Mouse (Mus musculus) midbrain, embryonic 15.5 days (tissue): Measurements from ENCODE around the gene Rcc2. TPM values are rescaled to one million over a fixed set of nuclear protein-coding genes. Genes with fewer than 3 reads are reported as not detected.

ENCODE experiments used
- ATAC-seq: fragments of 200-750 bp; cut with Nextera tagmentation; replicated peaks from 2 replicates; pipeline ENCODE4 v1.8.0; 2017; ENCODE audit warnings: moderate TSS enrichment
- H3K27ac ChIP-seq: fragments of 300-500 bp; sonication (generic); 2 replicates; pipeline ENCODE4 v1.5.1; 2015; ENCODE audit warnings: mild to moderate bottlenecking, inconsistent platforms
- H3K27me3 ChIP-seq: fragments of 300-500 bp; sonication (generic); replicated peaks from 2 replicates; pipeline ENCODE4 v1.6.1; 2015; ENCODE audit warnings: inconsistent platforms
- H3K36me3 ChIP-seq: fragments of 300-500 bp; sonication (generic); replicated peaks from 2 replicates; pipeline ENCODE4 v1.6.1; 2015; ENCODE audit warnings: inconsistent platforms
- H3K4me1 ChIP-seq: fragments of 300-500 bp; sonication (generic); 2 replicates; pipeline ENCODE4 v1.6.1; 2015; ENCODE audit warnings: inconsistent platforms
- H3K4me2 ChIP-seq: fragments of 300-500 bp; sonication (generic); 2 replicates; pipeline ENCODE4 v1.6.1; 2015; ENCODE audit warnings: inconsistent platforms, mild to moderate bottlenecking, moderate library complexity
- H3K4me3 ChIP-seq: fragments of 300-500 bp; sonication (generic); 2 replicates; pipeline ENCODE4 v1.5.1; 2015; ENCODE audit warnings: mild to moderate bottlenecking, inconsistent platforms
- H3K9ac ChIP-seq: fragments of 300-500 bp; sonication (generic); 2 replicates; pipeline ENCODE4 v1.6.1; 2015; ENCODE audit warnings: mild to moderate bottlenecking, inconsistent platforms
- H3K9me3 ChIP-seq: fragments of 300-500 bp; sonication (generic); 2 replicates; pipeline ENCODE4 v1.6.1; 2016; ENCODE audit warnings: inconsistent platforms
- WGBS: fragments of 180-500 bp; shearing (Covaris S2); methylation state at CpG from one replicate; pipeline ENCODE4 v1.1.7; 2015; ENCODE audit warnings: mixed read lengths; 5-methylcytosine and 5-hydroxymethylcytosine counted together
- polyA plus RNA-seq: library from polyadenylated mRNA; unstranded; fragments of >200 nt; fragmentation: Nextera tagmentation; extraction: Ambion mirVana; gene quantifications from 2 replicates; pipeline ENCODE4 v1.2.1, GENCODE M21; 2015

The Rcc2 gene
- polyA plus RNA-seq, 1 experiment from 2014 or later: 28.1 TPM

DNA sequence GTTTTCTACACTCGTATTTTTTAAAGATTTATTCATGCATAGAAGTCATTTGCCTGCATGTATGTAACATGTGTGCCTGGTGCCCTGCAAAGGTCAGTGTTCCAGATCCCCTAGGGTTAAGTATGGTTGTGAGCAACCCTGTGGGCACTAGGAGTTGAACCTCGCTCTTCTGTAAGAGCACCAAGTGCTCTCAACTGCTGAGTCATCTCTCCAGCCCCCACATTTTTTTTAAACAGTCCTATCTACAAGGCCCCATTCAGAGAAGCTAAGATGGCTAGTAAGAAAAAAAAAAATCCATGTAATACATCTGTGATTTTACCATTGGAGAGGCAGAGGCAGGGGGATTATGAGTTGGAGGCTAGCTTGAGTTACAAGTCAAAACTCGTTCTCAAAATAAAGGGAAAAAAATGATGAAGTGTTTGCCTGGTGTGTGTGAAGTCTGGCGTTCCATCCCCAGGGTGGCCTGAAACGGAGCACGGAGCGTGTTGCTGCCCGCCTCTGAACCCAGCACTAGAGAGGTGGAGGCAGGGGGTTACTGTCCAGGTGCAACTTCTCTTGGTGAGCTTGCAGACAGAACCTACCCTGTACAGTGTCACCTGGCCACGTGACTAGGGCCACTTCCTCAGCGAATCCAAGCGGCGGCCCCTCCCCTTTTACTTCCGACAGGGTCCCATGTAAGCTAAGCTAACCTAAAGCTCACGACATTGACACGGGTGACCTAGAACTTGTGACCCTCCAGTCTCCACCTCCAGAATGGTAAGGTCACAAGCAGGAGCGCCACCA lies 10.3 kb upstream of the Rcc2 start:
- Histone ChIP-seq H3K4me2 (no peak overlapping the region), H3K27me3 (no peaks in the 10 kb centered on the region), H3K4me3 (no peak overlapping the region), H3K36me3 (no peaks in the 10 kb centered on the region), H3K27ac (no peak overlapping the region), H3K9me3 (no peaks in the 10 kb centered on the region), H3K9ac (no peak overlapping the region), H3K4me1 (no peaks in the 10 kb centered on the region)
- ATAC-seq: no peak
- 81% methylated on average over 16 of the region's 16 CpGs for WGBS

- WGBS: 63% methylated on average over 7 of the region's 7 CpGs
These were observed 8.9 kb upstream of the Rcc2 start for GRCm38 (mm10) chr4:140691481-140691880.

GRCm38 (mm10) chr4:140693513-140693912 lies 6.8 kb upstream of the Rcc2 start:
- 91% methylated on average over 4 of the region's 4 CpGs for WGBS
- Histone ChIP-seq H3K9me3 (no peaks in the 10 kb centered on the region), H3K4me2 (no peak overlapping the region), H3K4me3 (no peak overlapping the region), H3K36me3 (no peaks in the 10 kb centered on the region), H3K27me3 (peaks cover 7% of the 10 kb centered on the region), H3K27ac (no peak overlapping the region), H3K9ac (no peak overlapping the region), H3K4me1 (no peaks in the 10 kb centered on the region)
- ATAC-seq: no peak

More at GRCm38 (mm10) chr4:140691481-140691880, 8.9 kb upstream of the Rcc2 start:
- Histone ChIP-seq H3K27ac (no peak overlapping the region), H3K9me3 (no peaks in the 10 kb centered on the region), H3K4me2 (no peak overlapping the region), H3K4me1 (no peaks in the 10 kb centered on the region), H3K27me3 (no peaks in the 10 kb centered on the region), H3K9ac (no peak overlapping the region), H3K36me3 (no peaks in the 10 kb centered on the region), H3K4me3 (no peak overlapping the region)
- ATAC-seq: no peak

DNA sequence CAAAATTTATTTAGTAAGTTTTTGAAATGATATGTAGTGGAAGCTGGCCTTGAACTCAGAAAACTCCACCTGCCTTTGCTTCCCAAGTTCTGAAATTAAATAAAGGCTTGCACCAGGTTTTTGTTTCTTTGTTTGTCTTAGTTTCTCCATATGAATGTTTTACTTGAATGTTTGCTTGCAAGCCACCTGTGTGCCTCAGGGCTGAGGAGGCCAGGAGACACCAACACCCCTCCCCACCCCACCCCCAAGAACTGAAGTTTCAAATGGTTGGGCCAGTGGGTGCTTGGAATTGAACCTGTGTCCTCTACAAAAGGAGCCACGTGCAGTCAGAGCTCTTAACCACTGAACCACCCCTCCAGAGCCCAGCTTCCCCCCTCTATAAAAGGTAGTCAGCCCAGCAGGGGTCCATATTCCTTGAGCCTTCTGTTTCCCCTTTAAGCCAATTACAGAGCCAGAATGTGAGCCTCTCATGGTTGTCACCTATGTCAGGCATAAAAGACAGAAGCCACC lies 5.7 kb upstream of the Rcc2 start:
- no peak overlapping the region for H3K4me3 ChIP-seq
- peaks cover 16% of the 10 kb centered on the region for H3K27me3 ChIP-seq
- no peaks in the 10 kb centered on the region for H3K36me3 ChIP-seq
- no peak for ATAC-seq
- no peaks in the 10 kb centered on the region for H3K9me3 ChIP-seq
- no peak overlapping the region for H3K27ac ChIP-seq
- no peak overlapping the region for H3K9ac ChIP-seq
- peaks cover 5% of the 10 kb centered on the region; the same call in 1 of the 2 replicates for H3K4me1 ChIP-seq
- no peak overlapping the region for H3K4me2 ChIP-seq
- WGBS: 12% methylated on average over 1 of the region's 1 CpGs

GRCm38 (mm10) chr4:140695146-140695545 lies 5.2 kb upstream of the Rcc2 start:
- H3K36me3 ChIP-seq: no peaks in the 10 kb centered on the region
- no peak overlapping the region for H3K4me3 ChIP-seq
- H3K9me3 ChIP-seq: no peaks in the 10 kb centered on the region
- H3K27ac ChIP-seq: no peak overlapping the region
- no peak overlapping the region for H3K4me2 ChIP-seq
- H3K27me3 ChIP-seq: peaks cover 17% of the 10 kb centered on the region
- peaks cover 10% of the 10 kb centered on the region; the same call in 1 of the 2 replicates for H3K4me1 ChIP-seq
- 73% methylated on average over 7 of the region's 7 CpGs for WGBS
- ATAC-seq: no peak
- H3K9ac ChIP-seq: no peak overlapping the region

DNA sequence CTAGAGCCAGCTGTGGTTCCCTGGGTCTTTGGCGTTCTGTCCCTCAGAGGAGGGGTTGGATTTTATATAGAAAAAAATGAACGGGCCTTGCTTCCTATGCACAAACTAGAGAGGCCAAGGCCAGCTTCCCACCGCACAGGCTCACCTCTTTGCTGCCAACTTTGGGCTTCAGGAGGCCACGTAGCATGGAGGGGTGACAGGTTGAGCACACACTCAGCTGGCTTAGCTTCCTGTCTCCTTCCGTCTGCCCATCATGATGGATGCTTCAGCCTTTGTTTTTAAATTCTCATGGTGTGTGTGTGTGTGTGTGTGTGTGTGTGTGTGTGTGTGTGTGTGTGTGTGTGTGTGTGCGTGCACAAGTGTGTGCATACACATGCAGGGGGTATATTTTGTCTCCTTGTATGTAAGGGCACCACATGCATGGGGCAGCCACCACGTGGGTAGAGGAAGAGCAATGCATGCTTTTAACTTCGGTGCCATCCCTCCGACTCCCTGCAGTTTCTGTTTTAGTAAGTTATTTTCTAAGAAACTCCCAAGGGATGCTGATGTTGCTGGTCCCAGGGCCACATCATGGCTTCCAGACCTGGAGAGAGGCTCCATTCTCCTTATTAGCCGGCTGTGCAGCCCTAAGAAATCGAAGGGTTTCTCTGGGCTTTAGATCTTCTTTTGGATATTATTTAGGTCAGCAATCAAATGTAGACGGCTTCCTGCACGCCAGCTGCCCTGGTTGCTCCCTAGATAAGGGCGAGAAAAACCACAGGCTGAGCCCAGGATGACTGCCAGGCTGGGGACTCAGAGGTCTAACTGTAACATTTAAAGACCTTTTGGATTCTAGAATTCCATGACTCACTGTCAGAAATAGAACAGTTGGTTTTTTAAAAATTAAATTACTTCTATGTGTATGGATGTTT lies 4.4 kb upstream of the Rcc2 start:
- Histone ChIP-seq H3K4me3 (no peak overlapping the region), H3K9ac (no peak overlapping the region), H3K27ac (no peak overlapping the region), H3K4me2 (no peak overlapping the region), H3K36me3 (no peaks in the 10 kb centered on the region), H3K9me3 (no peaks in the 10 kb centered on the region), H3K27me3 (peaks cover 25% of the 10 kb centered on the region), H3K4me1 (peaks cover 18% of the 10 kb centered on the region)
- no peak for ATAC-seq
- WGBS: 79% methylated on average over 13 of the region's 14 CpGs

DNA sequence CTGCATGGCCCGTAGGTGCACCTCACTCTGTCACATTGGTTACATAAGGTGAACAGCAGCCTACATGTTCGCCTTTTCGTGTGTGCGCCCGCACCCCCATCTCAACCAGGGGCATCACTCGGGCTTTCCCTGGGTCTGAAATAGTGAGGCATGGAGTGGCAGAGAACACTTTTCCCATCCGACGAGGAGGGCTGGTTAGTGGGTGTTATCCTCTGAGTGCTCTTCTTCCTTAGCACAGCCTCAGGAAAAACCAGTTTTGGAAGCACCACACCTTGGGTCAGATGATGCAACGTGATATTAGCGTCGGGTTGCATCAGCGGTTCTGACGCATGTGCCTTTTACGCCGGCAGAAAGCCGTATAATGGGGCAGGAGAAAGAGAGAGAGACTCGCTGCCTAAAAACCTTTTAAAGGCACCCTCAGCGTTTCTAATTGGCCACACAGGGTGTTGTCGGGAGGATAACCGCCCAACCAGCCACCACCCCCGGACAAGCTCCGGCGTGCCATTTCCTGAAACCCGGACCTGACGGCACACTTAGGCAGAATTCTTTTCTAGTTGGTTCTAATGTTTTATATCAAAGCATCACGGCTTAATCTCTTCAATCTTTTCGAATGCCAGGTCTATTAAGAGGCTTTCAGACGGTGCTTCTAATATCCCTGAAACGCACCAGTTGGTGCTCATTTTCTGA lies 757 bp upstream of the Rcc2 start:
- no peak overlapping the region for H3K9ac ChIP-seq
- no peaks in the 10 kb centered on the region for H3K9me3 ChIP-seq
- no peak overlapping the region for H3K27ac ChIP-seq
- ATAC-seq: no peak
- no peaks in the 10 kb centered on the region for H3K36me3 ChIP-seq
- H3K4me1 ChIP-seq: peaks cover 39% of the 10 kb centered on the region
- WGBS: 5% methylated on average over 29 of the region's 29 CpGs
- H3K4me3 ChIP-seq: peak overlapping the region; percentile 25
- peak overlapping the region; percentile 87 for H3K4me2 ChIP-seq
- peaks cover 25% of the 10 kb centered on the region for H3K27me3 ChIP-seq

- no peaks in the 10 kb centered on the region for H3K9me3 ChIP-seq
- H3K4me1 ChIP-seq: peaks cover 51% of the 10 kb centered on the region
- H3K27me3 ChIP-seq: peaks cover 25% of the 10 kb centered on the region
- peak overlapping the region; percentile 87 for H3K4me2 ChIP-seq
- no peaks in the 10 kb centered on the region for H3K36me3 ChIP-seq
- H3K27ac ChIP-seq: peak overlapping the region; percentile 94
- peak overlapping the region; percentile 95 for H3K4me3 ChIP-seq
- WGBS: under 1% methylated on average over 61 of the region's 61 CpGs
- peak overlapping the region; percentile 88 for H3K9ac ChIP-seq
- ATAC-seq: peak; percentile 57
These were observed 841 bp downstream of the Rcc2 start for GRCm38 (mm10) chr4:140701049-140701715.

DNA sequence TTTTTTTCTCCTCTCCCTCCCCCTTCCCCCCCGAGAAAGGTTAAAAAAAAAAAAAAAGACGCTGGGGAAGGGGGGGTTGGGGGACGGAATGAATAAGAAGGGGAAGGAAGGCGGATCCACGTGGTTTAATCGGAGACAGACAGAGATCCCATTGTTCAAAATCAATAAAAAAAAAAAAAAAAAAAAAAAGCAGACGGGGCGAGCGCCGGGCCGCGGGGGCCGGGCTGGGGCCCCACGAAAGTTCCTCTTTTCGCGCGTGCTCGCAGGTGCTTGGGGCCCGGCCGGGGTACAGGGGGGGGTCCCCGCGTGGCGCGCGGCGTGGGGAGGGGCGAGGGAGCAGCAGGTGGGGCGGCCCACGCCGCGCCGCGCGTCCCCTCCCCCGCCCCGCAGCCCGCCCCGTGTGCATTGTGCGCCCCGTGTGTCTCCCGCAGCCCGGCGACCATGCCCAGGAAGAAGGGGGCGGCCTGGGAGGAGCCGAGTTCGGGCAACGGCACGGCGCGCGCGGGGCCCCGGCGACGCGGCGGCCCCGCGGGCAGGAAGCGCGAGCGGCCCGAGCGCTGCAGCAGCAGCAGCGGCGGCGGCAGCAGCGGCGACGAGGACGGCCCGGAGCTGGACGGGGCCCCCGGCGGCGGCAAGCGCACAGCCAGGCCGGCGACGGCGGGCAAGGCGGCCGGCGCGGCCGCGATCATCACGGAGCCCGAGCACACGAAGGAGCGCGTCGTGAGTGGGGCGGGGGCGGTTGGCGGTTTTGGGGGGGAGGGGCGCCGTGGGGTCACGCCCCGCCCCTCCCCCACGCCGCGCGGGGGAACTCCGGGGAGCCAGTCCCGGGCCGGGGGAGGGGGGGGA lies 1.6 kb downstream of the Rcc2 start:
- Histone ChIP-seq H3K9me3 (no peaks in the 10 kb centered on the region), H3K27ac (peak overlapping the region; percentile 94), H3K9ac (peak overlapping the region; percentile 88), H3K27me3 (peaks cover 25% of the 10 kb centered on the region), H3K36me3 (no peaks in the 10 kb centered on the region), H3K4me2 (peak overlapping the region; percentile 87), H3K4me1 (peaks cover 51% of the 10 kb centered on the region), H3K4me3 (peak overlapping the region; percentile 95)
- peak; percentile 19 for ATAC-seq
- WGBS: under 1% methylated on average over 54 of the region's 107 CpGs

DNA sequence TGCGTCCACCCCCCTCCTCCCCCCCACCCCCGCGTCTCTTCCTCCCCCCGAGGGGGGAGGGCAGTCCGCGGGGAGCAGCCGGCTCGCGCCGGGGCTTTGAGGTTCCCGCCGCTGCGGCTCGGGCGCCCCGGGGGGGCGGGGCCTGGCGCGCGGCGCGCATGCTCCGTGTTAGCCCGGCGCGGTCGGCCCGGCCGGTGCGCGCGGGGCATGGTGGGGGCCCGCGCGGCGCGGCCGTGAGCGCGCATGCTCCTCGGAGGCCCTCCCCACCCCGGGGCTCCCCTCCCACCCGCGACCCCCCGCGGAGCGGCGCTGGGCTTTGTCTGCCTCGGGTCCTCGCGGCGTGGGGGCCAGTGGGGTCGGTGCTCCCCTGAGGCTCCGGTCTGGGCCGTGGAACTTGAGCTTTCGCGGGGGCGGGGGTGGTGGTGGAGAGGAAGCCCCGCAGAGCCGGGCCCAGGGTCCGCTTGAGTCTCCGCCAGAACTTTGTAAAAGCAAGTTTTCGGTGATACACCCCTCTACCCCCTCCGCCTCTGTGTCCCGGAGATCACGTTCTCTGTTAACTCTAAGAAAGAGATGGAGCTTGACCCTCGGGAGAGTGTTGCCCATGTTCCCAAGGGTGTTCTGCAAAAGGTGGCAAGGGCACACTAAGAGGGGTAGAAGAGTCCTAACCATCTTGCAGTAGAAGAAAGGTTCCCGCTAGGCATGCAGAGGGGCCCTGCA lies 2.4 kb downstream of the Rcc2 start:
- peaks cover 51% of the 10 kb centered on the region for H3K4me1 ChIP-seq

More for the DNA sequence above, 2.4 kb downstream of the Rcc2 start:
- Histone ChIP-seq H3K4me2 (peak overlapping the region; percentile 87), H3K27ac (peak overlapping the region; percentile 94), H3K9me3 (no peaks in the 10 kb centered on the region), H3K36me3 (no peaks in the 10 kb centered on the region), H3K27me3 (peaks cover 25% of the 10 kb centered on the region), H3K4me3 (peak overlapping the region; percentile 95), H3K9ac (peak overlapping the region; percentile 88)
- peak; percentile 76 for ATAC-seq
- WGBS: 0% methylated on average over 48 of the region's 68 CpGs
